Mouse (Mus musculus) lung, postnatal 36 days (tissue): Measurements from ENCODE around the gene Apoc3.
A peak's percentile ranks its signal among the peaks of the same experiment; 100 is the strongest.

Experiments
- DNase-seq: peaks from one replicate; pipeline ENCODE4 v3.0.0; 2022; ENCODE audit warnings: mixed read lengths

Apoc3 gene

GRCm38 (mm10) chr9:46235596-46235648 lies at the start of gene Apoc3:
TSS of gene Apoc3 (minus strand) at chr9:46235636.
- DNase-seq: no peak

DNA sequence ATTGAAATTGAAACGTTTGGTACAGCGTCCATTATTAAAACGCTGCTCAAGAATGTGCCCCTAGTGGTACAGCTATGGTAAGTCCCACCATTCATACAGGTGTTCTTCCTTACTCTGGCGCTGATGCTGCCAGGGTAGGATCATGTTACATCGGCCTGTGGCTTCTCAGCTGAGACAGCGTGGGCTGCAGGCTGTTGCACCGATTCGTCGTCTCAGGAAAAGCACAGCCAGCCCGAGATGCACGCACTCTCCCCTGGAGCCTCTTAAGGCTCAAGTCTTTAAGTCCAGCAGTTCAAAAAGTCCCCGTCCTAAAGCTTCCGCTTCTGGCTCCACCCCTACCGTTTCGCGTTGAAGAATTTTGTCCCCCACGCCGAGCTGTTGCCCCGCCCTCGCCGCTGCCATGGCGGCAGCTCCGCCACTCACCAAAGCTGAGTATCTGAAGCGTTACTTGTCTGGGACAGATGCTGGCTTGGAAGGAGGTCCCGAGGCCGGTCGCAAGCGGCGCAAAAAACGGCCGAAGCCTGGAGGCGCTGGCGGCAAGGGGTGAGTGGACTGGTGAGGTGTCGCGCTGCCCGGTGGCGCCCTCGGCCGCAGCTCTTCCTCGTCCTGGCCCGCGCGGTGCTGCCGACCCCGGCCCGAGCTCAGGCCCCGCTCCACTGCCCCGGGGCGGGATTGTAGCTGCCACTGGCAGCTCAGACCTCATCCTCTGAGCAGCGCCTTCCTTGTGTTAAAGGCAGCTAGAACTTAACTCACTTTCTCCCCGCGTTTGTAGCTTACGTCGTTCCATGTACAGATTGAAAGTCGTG lies 47.4 kb upstream of the Apoc3 start, which contains the start of gene Bud13:
Gene Bud13, plus strand, starts transcription at position 378 of the 806 bp plus-strand sequence.
- peak; percentile 96 for DNase-seq

- DNase-seq: no peak
Measured at GRCm38 (mm10) chr9:46274494-46274893, 39.1 kb upstream of the Apoc3 start.

- DNase-seq: peak; percentile 94
Measured at GRCm38 (mm10) chr9:46272677-46273454, 37.4 kb upstream of the Apoc3 start, which contains the start of gene Zpr1. TSS of gene Zpr1 (plus strand) at chr9:46273064.

DNA sequence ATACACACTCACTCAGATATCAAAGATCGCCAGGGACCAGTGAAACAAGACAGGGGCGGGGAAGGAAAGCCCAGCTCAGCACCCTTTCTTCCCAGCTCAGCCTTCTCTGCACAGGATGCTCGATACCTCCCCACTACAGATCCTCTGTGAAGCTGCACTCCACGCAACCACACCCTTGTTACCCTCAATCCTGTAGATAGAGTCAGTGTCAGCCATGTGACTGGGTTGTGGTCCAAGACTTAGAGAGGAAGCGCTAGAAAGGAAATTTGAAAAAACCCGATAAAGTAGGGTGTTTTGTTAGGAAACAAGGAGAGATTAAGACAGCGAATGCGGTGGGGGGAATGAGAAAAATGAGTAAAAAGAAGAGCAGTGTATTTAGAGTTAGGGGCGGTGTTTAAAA lies 36.6 kb upstream of the Apoc3 start:
- DNase-seq: no peak

DNA sequence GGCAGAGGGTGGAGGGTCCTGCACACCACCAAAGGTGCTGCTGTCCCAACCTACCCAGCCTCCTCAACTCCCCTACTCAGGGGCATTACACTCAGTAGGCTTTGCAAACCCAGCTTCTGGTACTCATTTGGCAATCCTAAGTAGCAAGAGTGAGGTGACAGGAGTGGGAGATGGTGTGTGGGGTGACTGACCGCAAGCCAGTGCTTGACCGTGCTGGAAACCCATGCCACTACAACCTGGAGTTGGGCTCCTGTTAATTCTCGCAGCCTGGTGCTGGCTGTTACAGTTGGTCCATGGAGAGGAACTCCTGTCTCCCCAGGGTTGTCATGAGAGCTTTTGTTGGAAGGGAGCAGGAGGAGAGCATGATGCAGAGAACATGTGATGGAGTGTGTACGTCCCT lies 35.3 kb upstream of the Apoc3 start:
- DNase-seq: no peak

DNA sequence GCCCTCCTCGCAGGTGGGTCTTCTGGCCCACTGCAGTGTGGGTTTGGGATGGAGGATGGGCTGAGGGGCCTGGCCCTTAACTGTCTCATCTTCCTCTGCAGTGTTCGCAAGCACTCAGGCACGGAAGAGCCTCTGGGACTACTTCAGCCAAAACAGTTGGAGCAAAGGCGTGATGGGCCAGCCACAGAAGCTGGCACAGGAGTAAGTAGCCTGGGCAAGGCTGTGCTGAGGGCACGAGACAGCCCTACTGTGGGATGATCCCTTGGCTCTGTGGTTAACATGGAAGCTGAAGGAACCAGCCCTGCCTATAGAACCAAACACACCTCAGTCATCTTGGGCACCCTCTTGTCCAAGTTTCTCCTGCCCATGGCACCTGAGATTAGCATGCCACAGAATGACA lies 33.7 kb upstream of the Apoc3 start:
- DNase-seq: no peak

GRCm38 (mm10) chr9:46268343-46268873 lies 33.0 kb upstream of the Apoc3 start, which contains the start of gene Apoa5:
TSS of gene Apoa5 (plus strand) at chr9:46268633.
- no peak for DNase-seq

- DNase-seq: no peak
Measured at GRCm38 (mm10) chr9:46261131-46261530, 25.7 kb upstream of the Apoc3 start.

DNA sequence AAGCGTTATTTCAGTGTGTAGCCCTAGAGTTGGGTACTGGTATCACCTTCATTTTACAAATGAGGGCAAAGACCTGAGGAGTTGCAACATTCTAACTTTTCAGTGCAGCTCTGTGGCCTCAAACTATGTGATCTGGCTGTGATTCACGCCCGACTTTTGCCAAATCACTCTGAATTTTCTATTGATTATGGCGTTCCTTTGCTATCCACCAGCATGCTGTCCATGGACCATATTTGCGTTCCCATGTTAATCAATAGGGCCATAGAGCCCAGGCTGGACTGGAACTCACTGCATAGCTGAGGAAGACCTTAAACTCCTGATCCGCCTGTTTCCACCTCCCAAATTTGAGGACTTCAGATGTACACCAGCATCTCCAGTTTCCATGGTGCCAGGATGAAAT lies 23.7 kb upstream of the Apoc3 start:
- no peak for DNase-seq

DNA sequence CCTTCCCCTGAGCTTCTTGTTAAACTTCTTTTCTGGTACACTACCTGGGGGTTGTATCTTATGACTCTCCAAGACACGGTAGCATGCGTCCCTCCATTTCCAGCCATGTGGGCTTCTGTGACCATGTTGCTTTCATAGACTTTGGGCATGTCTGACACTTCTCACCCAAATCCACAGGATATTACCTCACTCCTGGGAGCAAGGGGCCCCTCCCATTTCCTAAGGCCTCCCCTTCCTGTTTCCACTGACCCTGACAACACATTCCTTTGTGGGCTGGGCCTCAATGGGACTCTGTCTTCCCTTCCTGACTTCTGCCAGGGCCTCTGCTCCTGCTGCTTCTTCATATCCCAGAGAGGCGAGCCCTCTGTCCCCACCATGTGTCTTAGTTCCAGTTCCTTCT lies 22.1 kb upstream of the Apoc3 start:
- DNase-seq: peak; percentile 30

DNA sequence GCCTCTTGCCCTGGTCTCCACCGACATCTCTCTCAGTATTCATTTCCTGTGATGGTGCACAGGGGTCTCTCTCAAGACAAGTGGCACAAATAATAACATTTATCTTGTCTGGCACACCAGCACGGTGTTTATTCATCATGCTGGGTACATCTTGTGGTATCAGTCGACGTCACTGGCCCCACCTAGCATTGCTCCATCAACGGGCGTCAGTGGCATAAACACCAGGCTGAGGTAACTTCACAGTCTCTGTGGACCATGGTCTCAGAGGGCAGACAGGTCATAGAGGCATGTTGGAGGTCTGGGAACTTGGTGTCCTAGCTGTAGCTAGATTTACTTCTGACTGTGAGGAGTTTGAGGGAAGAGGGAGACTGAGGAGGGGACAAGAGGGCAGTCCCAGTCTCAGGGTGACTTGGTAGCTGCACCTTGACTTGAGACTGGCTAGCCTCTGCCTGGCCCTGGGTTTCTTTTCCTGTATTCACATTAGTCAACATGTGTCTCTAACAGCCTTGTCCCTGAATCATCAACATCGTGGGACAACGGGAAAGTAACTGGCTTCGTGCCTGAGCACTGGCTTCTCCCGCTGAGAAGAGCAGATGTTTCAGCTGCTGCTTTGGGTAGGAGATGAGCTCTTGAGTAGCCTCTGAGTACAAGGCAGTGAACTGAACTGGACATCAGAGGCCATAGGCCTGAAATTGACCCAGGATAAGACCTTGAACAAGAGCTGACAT lies 21.4 kb upstream of the Apoc3 start:
- DNase-seq: peak; percentile 19

DNA sequence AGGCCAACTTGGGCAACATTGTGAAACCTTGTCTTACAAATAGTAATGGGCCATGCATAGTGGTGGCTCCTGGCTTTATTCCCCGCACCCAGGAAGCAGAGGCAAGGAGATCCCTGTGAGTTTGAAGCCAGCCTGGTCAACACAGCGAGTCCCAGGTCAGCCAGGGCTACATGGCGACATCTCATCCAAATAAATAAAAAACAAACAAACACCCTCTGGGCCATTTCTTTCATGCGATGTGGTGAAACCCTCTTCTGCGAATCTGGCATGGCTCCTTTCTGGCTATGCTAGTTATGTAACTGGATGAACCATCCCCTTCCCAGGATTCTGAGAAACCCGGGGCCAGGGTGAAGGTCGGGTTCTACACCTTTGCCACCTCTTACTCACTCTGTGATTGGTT lies 20.7 kb upstream of the Apoc3 start:
- DNase-seq: no peak

DNA sequence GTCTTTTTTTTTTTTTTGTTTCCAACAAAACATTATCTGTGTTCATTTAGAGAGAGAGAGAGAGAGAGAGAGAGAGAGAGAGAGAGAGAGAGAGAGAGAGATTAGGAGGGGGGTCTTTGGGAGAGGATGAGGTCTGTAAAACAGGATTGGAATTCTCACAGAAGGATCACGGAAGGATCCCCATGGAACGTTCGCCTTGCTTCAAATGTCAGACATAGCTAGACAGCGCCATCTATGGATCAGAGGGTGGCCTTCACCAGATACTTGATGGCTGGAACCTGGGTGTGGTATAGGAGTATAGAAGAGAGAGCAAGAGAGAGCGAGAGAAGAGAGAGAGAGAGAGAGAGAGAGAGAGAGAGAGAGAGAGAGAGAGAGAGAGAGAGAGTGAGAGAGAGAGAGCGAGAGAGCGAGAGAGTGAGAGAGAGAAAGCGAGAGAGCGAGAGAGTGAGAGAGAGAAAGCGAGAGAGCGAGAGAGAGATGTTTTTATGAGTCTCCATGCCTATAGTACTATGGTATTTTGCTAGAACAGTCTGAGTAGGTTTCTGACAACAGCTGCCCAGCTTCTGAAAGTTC lies 11.4 kb upstream of the Apoc3 start:
- DNase-seq: peak; percentile 85

GRCm38 (mm10) chr9:46243584-46243983 lies 8.1 kb upstream of the Apoc3 start:
- DNase-seq: no peak

GRCm38 (mm10) chr9:46243122-46243521 lies 7.7 kb upstream of the Apoc3 start:
- DNase-seq: no peak

DNA sequence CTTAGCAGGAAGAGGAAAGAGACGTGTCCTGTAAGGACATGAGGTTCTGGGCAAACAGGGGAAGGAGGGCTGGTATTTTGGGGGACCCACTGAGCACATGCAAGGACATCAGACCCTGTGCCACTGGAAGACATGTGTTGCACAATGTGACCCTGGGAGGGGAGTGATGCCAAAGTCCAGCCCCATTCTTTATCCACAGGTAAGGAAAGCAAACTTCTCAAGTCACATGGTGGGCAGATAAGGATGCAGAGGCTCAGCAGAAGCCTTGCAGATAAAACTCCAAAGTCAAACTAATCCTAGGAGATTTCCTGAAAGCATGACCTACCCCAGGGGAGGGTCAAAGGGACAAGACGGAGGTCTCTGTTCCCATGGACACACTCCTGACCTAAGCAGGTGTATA lies 6.4 kb upstream of the Apoc3 start:
- DNase-seq: no peak

DNA sequence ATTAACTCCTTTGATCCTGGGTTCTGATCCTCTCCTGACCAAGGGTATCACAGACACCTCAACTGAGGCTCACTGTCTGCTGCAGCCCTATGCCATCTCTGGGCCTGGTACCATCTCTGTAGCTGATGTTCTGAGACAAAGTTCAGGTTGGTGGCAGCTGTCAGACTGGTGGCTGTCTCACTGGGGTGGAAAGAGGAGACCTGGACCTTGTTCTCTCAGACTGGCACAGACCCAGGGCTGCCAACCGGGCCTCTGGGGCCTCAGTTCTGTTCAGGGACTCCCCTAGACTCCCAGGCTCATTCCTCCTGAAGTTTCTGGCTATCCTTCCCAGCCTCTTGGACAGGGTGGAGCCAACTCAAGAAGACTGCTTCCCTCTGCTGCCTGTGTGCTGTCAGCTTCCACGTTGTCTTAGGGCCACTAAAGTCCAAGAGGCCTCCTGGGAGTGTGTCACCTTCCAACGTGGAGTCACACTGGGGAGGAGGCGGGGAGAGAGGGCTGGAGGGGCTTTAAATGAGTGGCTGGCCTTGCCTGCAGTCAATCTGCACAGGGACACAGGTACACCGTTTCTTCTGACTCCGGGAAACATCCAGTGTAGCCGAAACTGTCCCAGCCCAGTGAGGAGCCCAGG lies 5.2 kb upstream of the Apoc3 start, which contains the start of gene Apoa4:
Gene Apoa4, plus strand, starts transcription at position 171 of the 628 bp plus-strand sequence.
- no peak for DNase-seq

DNA sequence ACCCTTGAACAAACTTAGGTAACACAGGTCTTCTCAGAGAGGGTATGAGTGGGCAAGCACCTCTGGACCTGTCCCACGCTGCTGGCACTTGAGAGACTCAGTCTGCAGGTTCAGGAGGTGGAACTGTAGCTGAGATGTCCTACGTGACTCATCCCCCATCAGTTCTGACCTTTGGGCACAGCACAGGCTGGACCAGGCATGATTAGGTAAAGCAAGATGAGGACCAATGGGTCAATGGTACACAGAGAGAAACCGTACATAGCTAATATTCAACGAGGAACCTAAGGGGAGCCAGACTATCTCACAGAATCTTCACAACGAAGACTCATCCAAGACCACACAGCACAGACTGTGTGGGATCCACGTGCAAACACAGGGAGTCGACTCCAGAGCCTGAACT lies 3.4 kb upstream of the Apoc3 start:
- no peak for DNase-seq

DNA sequence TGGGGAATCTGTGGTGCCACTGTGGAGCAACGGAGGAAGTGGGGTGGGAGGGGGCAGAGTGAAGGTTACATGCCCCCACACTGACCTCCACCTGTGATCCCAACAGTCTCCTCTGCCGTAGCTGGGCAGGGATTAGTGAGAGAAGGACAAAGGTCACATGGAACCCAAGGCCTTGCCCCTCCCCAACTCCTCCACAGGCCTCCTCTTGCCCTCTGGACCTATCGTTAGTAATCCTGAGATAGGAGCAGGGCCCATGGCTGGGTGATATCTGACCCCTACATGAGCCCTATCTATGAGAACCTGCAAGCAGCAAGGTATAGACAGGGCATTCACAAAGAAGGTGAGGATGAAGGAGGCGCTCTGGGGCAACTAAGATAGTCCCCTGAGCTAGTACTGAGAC lies 213 bp upstream of the Apoc3 start:
- no peak for DNase-seq

DNA sequence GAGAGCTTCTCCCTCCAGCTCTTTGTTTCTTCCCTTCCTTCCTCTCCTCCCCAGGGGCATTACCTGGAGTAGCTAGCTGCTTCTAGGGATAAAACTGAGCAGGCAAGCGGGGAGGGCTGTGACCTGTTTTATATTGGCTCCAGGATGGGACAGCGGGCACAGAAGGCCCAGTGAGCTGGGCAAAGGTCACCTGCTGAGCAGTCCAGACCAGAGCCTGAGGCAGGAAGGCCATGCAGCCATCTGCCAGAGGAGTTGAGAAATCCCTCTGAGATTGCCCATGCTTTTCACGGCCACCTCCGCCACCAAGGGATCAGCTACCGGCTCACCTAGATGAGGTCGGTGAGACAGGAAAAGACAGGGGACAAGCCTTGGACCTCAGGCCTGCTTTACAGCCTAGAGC lies 240 bp downstream of the Apoc3 start:
- no peak for DNase-seq

DNA sequence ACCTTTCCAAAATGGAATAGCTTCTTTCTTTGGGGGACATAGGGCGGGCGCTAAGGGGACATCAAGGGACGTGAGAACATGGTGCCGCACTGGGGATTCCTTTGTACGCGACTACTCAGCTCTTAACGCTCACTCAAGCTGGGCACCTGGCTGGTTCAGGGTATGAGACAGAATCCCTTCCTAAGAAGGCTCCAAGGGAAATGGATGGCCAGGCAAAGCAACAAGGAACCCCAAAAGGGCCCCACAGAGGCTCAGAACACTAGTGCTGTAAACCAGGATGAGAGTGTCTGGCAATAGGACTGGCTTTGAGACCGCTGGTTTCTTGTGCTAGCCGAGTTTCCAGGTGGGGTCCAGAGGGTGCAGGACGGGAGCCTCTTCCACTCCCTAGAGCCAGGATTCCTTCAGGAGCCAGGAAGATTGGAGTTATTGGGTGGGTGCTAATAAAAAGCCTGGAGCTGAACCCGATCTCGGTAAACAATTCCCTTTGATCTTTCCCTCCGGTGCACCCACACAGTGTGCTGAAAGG lies 4.9 kb downstream of the Apoc3 start:
- DNase-seq: no peak
